Mouse (Mus musculus): ENCODE measurements around the gene Kmt5a.

DNA sequence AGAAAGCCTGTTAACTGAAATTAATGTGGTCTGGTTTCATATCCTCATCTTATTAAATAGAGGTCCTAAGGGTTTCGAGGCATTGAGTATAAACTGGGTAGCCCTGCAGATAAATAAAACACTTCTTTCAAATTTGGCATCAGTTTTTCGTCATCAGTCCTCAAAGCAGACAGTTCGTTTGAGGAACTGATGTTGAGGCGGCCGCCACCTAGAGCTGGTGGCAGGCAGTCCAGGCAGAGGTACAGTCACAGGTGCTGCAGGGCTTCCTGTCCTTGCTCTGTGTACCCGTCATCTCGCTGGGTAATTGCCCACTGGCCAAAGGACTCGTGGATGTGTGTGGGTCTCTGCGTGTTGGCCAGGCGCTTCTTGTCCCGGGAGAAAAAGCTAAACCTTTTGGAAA is 53.7 kb downstream of the Kmt5a start:
- TF ChIP-seq CTCF (IDR thresholded peaks at IDR 0.05; ENCODE audit: low read depth) (no peak), EP300 (IDR thresholded peaks at IDR 0.05; ENCODE audit: low read depth) (no peak)
